Mouse (Mus musculus): ENCODE measurements around the gene Gm10320.
A peak's percentile ranks its signal among the peaks of the same experiment; 100 is the strongest.

The Gm10320 gene

GRCm38 (mm10) chr13:98491909-98492308 is at the start of gene Gm10320:
TSS of gene Gm10320 (minus strand) at chr13:98492001.
- no peak for DNase-seq (ENCODE audit: low spot score)

GRCm38 (mm10) chr13:98541601-98542000 is 49.8 kb upstream of the Gm10320 start:
- no peak for DNase-seq (ENCODE audit: low spot score)

GRCm38 (mm10) chr13:98540206-98540605 is 48.4 kb upstream of the Gm10320 start:
- DNase-seq (ENCODE audit: low spot score): no peak

- peak; percentile 71 for DNase-seq (ENCODE audit: low spot score)
Observed at GRCm38 (mm10) chr13:98539311-98539710, 47.5 kb upstream of the Gm10320 start.

GRCm38 (mm10) chr13:98538587-98538986 is 46.8 kb upstream of the Gm10320 start:
- no peak for DNase-seq (ENCODE audit: low spot score)

- no peak for DNase-seq (ENCODE audit: low spot score)
Observed at GRCm38 (mm10) chr13:98534913-98535262, 43.1 kb upstream of the Gm10320 start.

- peak; percentile 58 for DNase-seq (ENCODE audit: low spot score)
Observed at GRCm38 (mm10) chr13:98534190-98534912, 42.5 kb upstream of the Gm10320 start.

GRCm38 (mm10) chr13:98533415-98533814 is 41.6 kb upstream of the Gm10320 start:
- DNase-seq (ENCODE audit: low spot score): no peak

- DNase-seq (ENCODE audit: low spot score): no peak
Observed at GRCm38 (mm10) chr13:98532699-98533375, 41.0 kb upstream of the Gm10320 start.

- DNase-seq (ENCODE audit: low spot score): no peak
Observed at GRCm38 (mm10) chr13:98531976-98532375, 40.2 kb upstream of the Gm10320 start.

GRCm38 (mm10) chr13:98531306-98531705 is 39.5 kb upstream of the Gm10320 start:
- DNase-seq (ENCODE audit: low spot score): no peak

- no peak for DNase-seq (ENCODE audit: low spot score)
Observed at GRCm38 (mm10) chr13:98523719-98524316, 32.0 kb upstream of the Gm10320 start.

- no peak for DNase-seq (ENCODE audit: low spot score)
Observed at GRCm38 (mm10) chr13:98518341-98518740, 26.5 kb upstream of the Gm10320 start.

GRCm38 (mm10) chr13:98517666-98518065 is 25.9 kb upstream of the Gm10320 start:
- DNase-seq (ENCODE audit: low spot score): peak; percentile 48

- no peak for DNase-seq (ENCODE audit: low spot score)
Observed at GRCm38 (mm10) chr13:98516985-98517384, 25.2 kb upstream of the Gm10320 start.

- no peak for DNase-seq (ENCODE audit: low spot score)
Observed at GRCm38 (mm10) chr13:98512066-98512465, 20.3 kb upstream of the Gm10320 start.

GRCm38 (mm10) chr13:98507656-98508055 is 15.9 kb upstream of the Gm10320 start:
- no peak for DNase-seq (ENCODE audit: low spot score)

- no peak for DNase-seq (ENCODE audit: low spot score)
Observed at GRCm38 (mm10) chr13:98506496-98506895, 14.7 kb upstream of the Gm10320 start.

GRCm38 (mm10) chr13:98505989-98506388 is 14.2 kb upstream of the Gm10320 start:
- no peak for DNase-seq (ENCODE audit: low spot score)

GRCm38 (mm10) chr13:98505489-98505857 is 13.7 kb upstream of the Gm10320 start:
- no peak for DNase-seq (ENCODE audit: low spot score)

GRCm38 (mm10) chr13:98504661-98505488 is 13.1 kb upstream of the Gm10320 start:
- DNase-seq (ENCODE audit: low spot score): peak; percentile 69

GRCm38 (mm10) chr13:98504181-98504660 is 12.4 kb upstream of the Gm10320 start:
- DNase-seq (ENCODE audit: low spot score): peak; percentile 44

All from yolk sac, embryonic 10.5 days (tissue).